Mouse (Mus musculus) thymus, postnatal 36 days (tissue): ENCODE data around the gene Akap8l.
A peak's percentile ranks its signal among the peaks of the same experiment; 100 is the strongest.

Source experiments
- DNase-seq, 2 experiments: peaks; one replicate each; pipeline ENCODE4 v3.0.0; 2022; ENCODE audit warnings: mixed read lengths in 2 of 2

The Akap8l gene

GRCm38 (mm10) chr17:32317032-32317431 lies 33.4 kb downstream of the Akap8l start:
- no peak for DNase-seq

- no peak for DNase-seq
Observed at GRCm38 (mm10) chr17:32315560-32315959, 34.8 kb downstream of the Akap8l start.

GRCm38 (mm10) chr17:32313892-32314291 lies 36.5 kb downstream of the Akap8l start:
- DNase-seq = no peak

- DNase-seq = no peak
Observed at GRCm38 (mm10) chr17:32312801-32313200, 37.6 kb downstream of the Akap8l start.

GRCm38 (mm10) chr17:32307963-32308362 lies 42.4 kb downstream of the Akap8l start:
- no peak for DNase-seq

- no peak for DNase-seq
Observed at GRCm38 (mm10) chr17:32298125-32298524, 52.3 kb downstream of the Akap8l start.

- no peak for DNase-seq
Observed at GRCm38 (mm10) chr17:32295901-32296300, 54.5 kb downstream of the Akap8l start.

- DNase-seq = no peak
Observed at GRCm38 (mm10) chr17:32295160-32295559, 55.2 kb downstream of the Akap8l start.

- no peak for DNase-seq
Observed at GRCm38 (mm10) chr17:32285138-32285670, 65.2 kb downstream of the Akap8l start.

GRCm38 (mm10) chr17:32284262-32285137 lies 65.9 kb downstream of the Akap8l start, which contains the start of gene Brd4:
Brd4 (minus strand) TSS chr17:32284722.
- DNase-seq = peak; percentile 89 to 91

GRCm38 (mm10) chr17:32283771-32284221 lies 66.6 kb downstream of the Akap8l start:
- peak; percentile 62 to 70 for DNase-seq

- DNase-seq = no peak
Observed at GRCm38 (mm10) chr17:32283341-32283740, 67.1 kb downstream of the Akap8l start.

- DNase-seq = no peak
Observed at GRCm38 (mm10) chr17:32281611-32282310, 68.6 kb downstream of the Akap8l start.

GRCm38 (mm10) chr17:32281126-32281525 lies 69.3 kb downstream of the Akap8l start:
- DNase-seq = no peak

GRCm38 (mm10) chr17:32280575-32280974 lies 69.8 kb downstream of the Akap8l start:
- no peak for DNase-seq

GRCm38 (mm10) chr17:32277201-32277600 lies 73.2 kb downstream of the Akap8l start:
- DNase-seq = no peak

- DNase-seq = no peak
Observed at GRCm38 (mm10) chr17:32275568-32275967, 74.8 kb downstream of the Akap8l start.
